Mouse (Mus musculus): ENCODE measurements around the gene Proz. TPM values are rescaled to one million over a fixed set of nuclear protein-coding genes. Genes with fewer than 3 reads are reported as not detected.

The Proz gene
- total and polyA plus RNA-seq, 2 experiments: 252 to 460 TPM

GRCm38 (mm10) chr8:13028482-13028881 lies 32.2 kb upstream of the Proz start:
- DNase-seq (ENCODE audit: extremely low read depth, low read depth, low spot score): no peak
- WGBS: 76% methylated on average over 5 of the region's 5 CpGs
- H3K4me3 ChIP-seq (ENCODE audit: insufficient read depth, low read depth, low read length): no peak overlapping the region
- peaks cover 15% of the 10 kb centered on the region for H3K4me1 ChIP-seq (ENCODE audit: control insufficient read depth, insufficient read depth, low read length)
- no peaks in the 10 kb centered on the region for H3K27me3 ChIP-seq (ENCODE audit: control insufficient read depth, insufficient read depth, low read length)
- H3K9ac ChIP-seq (ENCODE audit: low read depth, low read length): no peak overlapping the region
- no peak overlapping the region for H3K27ac ChIP-seq (replicated peaks; ENCODE audit: insufficient read depth, low read depth, low read length)
- peaks cover 8% of the 10 kb centered on the region; the same call in 1 of the 2 replicates for H3K36me3 ChIP-seq (ENCODE audit: control insufficient read depth, insufficient read depth, low read length)
- 0 out of 2 replicates have a peak, but pooled peaks cover 6% of the 10 kb centered on the region for H3K79me2 ChIP-seq (ENCODE audit: control insufficient read depth, insufficient read depth, low read length)
- no peak for TF ChIP-seq POLR2A (IDR thresholded peaks at IDR 0.05; ENCODE audit: extremely low read depth, insufficient read depth, low read length)
- no peak for TF ChIP-seq CTCF (IDR thresholded peaks at IDR 0.05; ENCODE audit: low read depth, low read length)

GRCm38 (mm10) chr8:13036346-13036812 lies 24.3 kb upstream of the Proz start:
- Histone ChIP-seq H3K4me1 (ENCODE audit: control insufficient read depth, insufficient read depth, low read length) (peaks cover 25% of the 10 kb centered on the region), H3K4me3 (ENCODE audit: insufficient read depth, low read depth, low read length) (no peak overlapping the region), H3K9ac (ENCODE audit: low read depth, low read length) (peak overlapping the region; percentile 72), H3K27ac (replicated peaks; ENCODE audit: insufficient read depth, low read depth, low read length) (peak overlapping the region; percentile 98), H3K27me3 (ENCODE audit: control insufficient read depth, insufficient read depth, low read length) (no peaks in the 10 kb centered on the region), H3K79me2 (ENCODE audit: control insufficient read depth, insufficient read depth, low read length) (peaks cover 18% of the 10 kb centered on the region; the same call in 1 of the 2 replicates), H3K36me3 (ENCODE audit: control insufficient read depth, insufficient read depth, low read length) (peaks cover 13% of the 10 kb centered on the region)
- 22% methylated on average over 10 of the region's 10 CpGs for WGBS
- DNase-seq (ENCODE audit: extremely low read depth, low read depth, low spot score): peak; percentile 97
- peak; percentile 27; the same call in 1 of the 2 replicates for TF ChIP-seq POLR2A (IDR thresholded peaks at IDR 0.05; ENCODE audit: extremely low read depth, insufficient read depth, low read length)
- no peak for TF ChIP-seq CTCF (IDR thresholded peaks at IDR 0.05; ENCODE audit: low read depth, low read length)

GRCm38 (mm10) chr8:13037015-13037414 lies 23.7 kb upstream of the Proz start, which contains the start of gene F10:
F10 (plus strand) TSS chr8:13037308.
- peak within 1 kb of the TSS; percentile 98 for H3K27ac ChIP-seq (replicated peaks; ENCODE audit: insufficient read depth, low read depth, low read length)
- peak; percentile 84 for DNase-seq (ENCODE audit: extremely low read depth, low read depth, low spot score)
- peaks cover 13% of the 10 kb centered on the region for H3K36me3 ChIP-seq (ENCODE audit: control insufficient read depth, insufficient read depth, low read length)
- no peaks in the 10 kb centered on the region for H3K27me3 ChIP-seq (ENCODE audit: control insufficient read depth, insufficient read depth, low read length)
- peak within 1 kb of the TSS; percentile 50 for H3K4me3 ChIP-seq (ENCODE audit: insufficient read depth, low read depth, low read length)
- 22% methylated on average over 7 of the region's 7 CpGs for WGBS
- H3K9ac ChIP-seq (ENCODE audit: low read depth, low read length): peak within 1 kb of the TSS; percentile 81
- TF ChIP-seq CTCF (IDR thresholded peaks at IDR 0.05; ENCODE audit: low read depth, low read length): no peak
- TF ChIP-seq POLR2A (IDR thresholded peaks at IDR 0.05; ENCODE audit: extremely low read depth, insufficient read depth, low read length): no peak
- peaks cover 25% of the 10 kb centered on the region for H3K4me1 ChIP-seq (ENCODE audit: control insufficient read depth, insufficient read depth, low read length)
- H3K79me2 ChIP-seq (ENCODE audit: control insufficient read depth, insufficient read depth, low read length): peaks cover 19% of the 10 kb centered on the region; the same call in 1 of the 2 replicates

GRCm38 (mm10) chr8:13037569-13037968 lies 23.1 kb upstream of the Proz start:
- H3K27ac ChIP-seq (replicated peaks; ENCODE audit: insufficient read depth, low read depth, low read length): peak overlapping the region; percentile 98
- 6% methylated on average over 5 of the region's 5 CpGs for WGBS

GRCm38 (mm10) chr8:13039054-13039453 lies 21.7 kb upstream of the Proz start:
- DNase-seq (ENCODE audit: extremely low read depth, low read depth, low spot score): no peak
- peak overlapping the region; percentile 50 for H3K4me3 ChIP-seq (ENCODE audit: insufficient read depth, low read depth, low read length)
- TF ChIP-seq CTCF (IDR thresholded peaks at IDR 0.05; ENCODE audit: low read depth, low read length): no peak
- no peak for TF ChIP-seq POLR2A (IDR thresholded peaks at IDR 0.05; ENCODE audit: extremely low read depth, insufficient read depth, low read length)
- H3K36me3 ChIP-seq (ENCODE audit: control insufficient read depth, insufficient read depth, low read length): peaks cover 30% of the 10 kb centered on the region
- H3K79me2 ChIP-seq (ENCODE audit: control insufficient read depth, insufficient read depth, low read length): peaks cover 19% of the 10 kb centered on the region; the same call in 1 of the 2 replicates
- no peaks in the 10 kb centered on the region for H3K27me3 ChIP-seq (ENCODE audit: control insufficient read depth, insufficient read depth, low read length)
- WGBS: 20% methylated on average over 6 of the region's 6 CpGs
- peaks cover 25% of the 10 kb centered on the region for H3K4me1 ChIP-seq (ENCODE audit: control insufficient read depth, insufficient read depth, low read length)
- H3K9ac ChIP-seq (ENCODE audit: low read depth, low read length): peak overlapping the region; percentile 81
- H3K27ac ChIP-seq (replicated peaks; ENCODE audit: insufficient read depth, low read depth, low read length): peak overlapping the region; percentile 94

More at GRCm38 (mm10) chr8:13037569-13037968, 23.1 kb upstream of the Proz start:
- DNase-seq (ENCODE audit: extremely low read depth, low read depth, low spot score): peak; percentile 95
- Histone ChIP-seq H3K4me1 (ENCODE audit: control insufficient read depth, insufficient read depth, low read length) (peaks cover 25% of the 10 kb centered on the region), H3K27me3 (ENCODE audit: control insufficient read depth, insufficient read depth, low read length) (no peaks in the 10 kb centered on the region), H3K79me2 (ENCODE audit: control insufficient read depth, insufficient read depth, low read length) (peaks cover 19% of the 10 kb centered on the region; the same call in 1 of the 2 replicates), H3K9ac (ENCODE audit: low read depth, low read length) (peak overlapping the region; percentile 81), H3K36me3 (ENCODE audit: control insufficient read depth, insufficient read depth, low read length) (peaks cover 18% of the 10 kb centered on the region), H3K4me3 (ENCODE audit: insufficient read depth, low read depth, low read length) (peak overlapping the region; percentile 50)
- TF ChIP-seq POLR2A (IDR thresholded peaks at IDR 0.05; ENCODE audit: extremely low read depth, insufficient read depth, low read length) (peak; percentile 88), CTCF (IDR thresholded peaks at IDR 0.05; ENCODE audit: low read depth, low read length) (no peak)

- TF ChIP-seq POLR2A (IDR thresholded peaks at IDR 0.05; ENCODE audit: extremely low read depth, insufficient read depth, low read length): no peak
- TF ChIP-seq CTCF (IDR thresholded peaks at IDR 0.05; ENCODE audit: low read depth, low read length): no peak
- WGBS: 55% methylated on average over 4 of the region's 4 CpGs
- H3K4me1 ChIP-seq (ENCODE audit: control insufficient read depth, insufficient read depth, low read length): peaks cover 14% of the 10 kb centered on the region
- no peak overlapping the region for H3K27ac ChIP-seq (replicated peaks; ENCODE audit: insufficient read depth, low read depth, low read length)
- H3K9ac ChIP-seq (ENCODE audit: low read depth, low read length): no peak overlapping the region
- peaks cover 48% of the 10 kb centered on the region for H3K36me3 ChIP-seq (ENCODE audit: control insufficient read depth, insufficient read depth, low read length)
- H3K4me3 ChIP-seq (ENCODE audit: insufficient read depth, low read depth, low read length): no peak overlapping the region
- no peak for DNase-seq (ENCODE audit: extremely low read depth, low read depth, low spot score)
- H3K27me3 ChIP-seq (ENCODE audit: control insufficient read depth, insufficient read depth, low read length): no peaks in the 10 kb centered on the region
- peaks cover 22% of the 10 kb centered on the region; the same call in 1 of the 2 replicates for H3K79me2 ChIP-seq (ENCODE audit: control insufficient read depth, insufficient read depth, low read length)
Observed at GRCm38 (mm10) chr8:13041459-13041858, 19.3 kb upstream of the Proz start.

Measured in liver, adult 2 months (tissue).